Mouse (Mus musculus) liver, postnatal 0 days (tissue): Measurements from ENCODE around the gene Zdhhc13.

Experiments used
- CTCF ChIP-seq: sonication (generic); IDR thresholded peaks from 2 replicates; pipeline ENCODE4 v1.5.1; 2016; ENCODE audit warnings: antibody characterized with exemption, low read depth
- EP300 ChIP-seq: IDR thresholded peaks from 2 replicates; pipeline ENCODE4 v1.6.1; 2016; ENCODE audit warnings: antibody characterized with exemption, low read depth, mild to moderate bottlenecking

GRCm38 (mm10) chr7:48864199-48864598 lies 75.4 kb downstream of the Zdhhc13 start:
- TF ChIP-seq CTCF (no peak), EP300 (no peak)
